Mouse (Mus musculus) A20 (cell line): ENCODE measurements at regions not wholly inside any gene's neighbourhood (a gene's known extent, or its start where the extent isn't known, plus 50 kb on each side); places are given as distances from the start of the nearest gene placed in this dataset.
A peak's percentile ranks its signal among the peaks of the same experiment; 100 is the strongest.

Experiments used
- DNase-seq: peaks from one replicate; pipeline ENCODE4 v3.0.0-alpha.2; 2011; ENCODE audit warnings: low read depth, low spot score

- peak; percentile 82 for DNase-seq
Measured at GRCm38 (mm10) chr5:56752809-56753208, 965.0 kb upstream of the Pcdh7 start.
